Comparison of ENCODE assay signal across 24 mouse cellular contexts in the genomic region with DNA sequence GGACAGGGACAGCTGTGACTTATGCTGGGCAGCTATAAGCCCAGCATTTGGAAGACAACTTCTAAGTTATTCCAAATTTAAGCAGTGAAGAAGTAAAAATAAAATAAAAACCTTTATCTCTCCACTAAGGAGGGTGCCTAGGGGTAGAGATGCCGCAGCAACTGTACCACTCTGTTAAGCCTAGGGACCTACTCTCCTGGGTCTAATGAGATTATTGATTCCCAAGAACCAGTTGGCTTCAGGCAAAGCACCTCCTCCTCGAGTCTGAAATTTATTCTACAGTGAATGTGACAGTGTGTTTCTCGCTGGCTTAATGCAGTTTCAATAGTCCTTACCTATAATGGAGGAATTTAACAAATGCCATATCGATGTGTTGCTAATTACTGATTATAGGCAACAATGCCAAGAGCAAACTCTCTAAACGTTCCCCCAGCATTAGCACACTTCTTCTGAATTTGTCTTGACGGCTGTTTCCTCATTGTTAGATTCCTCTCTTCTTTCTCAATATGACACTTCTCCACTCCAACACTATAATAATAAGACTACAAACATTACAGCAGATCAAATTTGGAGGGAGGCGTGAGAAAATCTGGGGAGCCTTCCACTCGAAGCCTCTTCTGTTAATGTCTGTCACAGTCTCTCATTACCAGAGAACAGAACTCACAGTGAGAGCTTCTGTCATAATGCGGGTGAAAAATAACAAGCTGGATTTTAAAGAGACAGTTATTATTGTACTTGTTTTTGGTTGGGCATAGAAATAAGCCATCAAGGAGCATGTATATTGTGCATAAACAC.
DNase-seq lines count a peak whose midpoint lies in the region; ATAC-seq and TF ChIP-seq lines count a peak whose summit lies in the region.
"Had no signal": no experiment of that assay in that cellular context is flagged by ENCODE, and none has a peak within 500 bp of the region (broad histone marks: within the 10 kb centered on the region; RNA-seq: fewer than 3 reads in every experiment).

No protein-coding gene starts in this region.

- 0 out of 2 replicates have a peak, but pooled peaks have one; percentile 15 for ATAC-seq in forebrain, embryonic 14.5 days
- peak; percentile 67; the same call in 1 of the 2 replicates for ATAC-seq in forebrain, postnatal 0 days

- no peaks in the 10 kb centered on the region for H3K36me3 ChIP-seq in forebrain, embryonic 14.5 days (ENCODE audit: control insufficient read depth, insufficient read depth, low read length)
- no peaks in the 10 kb centered on the region for H3K36me3 ChIP-seq in forebrain, postnatal 0 days (ENCODE audit: insufficient read depth)
- H3K36me3 ChIP-seq: embryonic facial prominence, embryonic 10.5 days; hindbrain, embryonic 12.5 days; limb, embryonic 10.5 days; liver, embryonic 15.5 days; lung, embryonic 15.5 days; neural tube, embryonic 12.5 days; stomach, embryonic 15.5 days had no signal

- H3K4me3 ChIP-seq in layer of hippocampus, adult 2 months: no peak overlapping the region
- no peak overlapping the region for H3K4me3 ChIP-seq in forebrain, embryonic 14.5 days (ENCODE audit: low read depth, low read length)
- H3K4me3 ChIP-seq in forebrain, postnatal 0 days (ENCODE audit: low read depth, low read length): no peak overlapping the region
- H3K4me3 ChIP-seq: embryonic facial prominence, embryonic 10.5 days; hindbrain, embryonic 12.5 days; left cerebral cortex, adult 2 months; limb, embryonic 10.5 days; liver, embryonic 15.5 days; lung, embryonic 15.5 days; megakaryocyte, embryonic 14.5 days; neural tube, embryonic 12.5 days; stomach, embryonic 15.5 days had no signal

- H3K4me1 ChIP-seq in forebrain, embryonic 14.5 days (ENCODE audit: control insufficient read depth, insufficient read depth, low read length): 0 out of 2 replicates have a peak, but pooled peaks cover 3% of the 10 kb centered on the region
- peaks cover 3% of the 10 kb centered on the region; the same call in 1 of the 2 replicates for H3K4me1 ChIP-seq in forebrain, postnatal 0 days (ENCODE audit: insufficient read depth)
- H3K4me1 ChIP-seq: hindbrain, embryonic 12.5 days; lung, embryonic 15.5 days; neural tube, embryonic 12.5 days had no signal

- 33% methylated on average over 9 of the region's 9 CpGs for WGBS in forebrain, embryonic 14.5 days
- WGBS in forebrain, postnatal 0 days: 26% methylated on average over 9 of the region's 9 CpGs

- no peak for TF ChIP-seq CTCF in layer of hippocampus, adult 2 months (conservative IDR thresholded peaks at IDR 0.05)
- no peak for TF ChIP-seq CTCF in forebrain, postnatal 0 days (IDR thresholded peaks at IDR 0.05; ENCODE audit: low read depth)

- peak in 1 of 2 experiments; percentile 60 for DNase-seq in layer of hippocampus, adult 2 months (ENCODE audit: low spot score in 2 of 2)
- no peak for DNase-seq in layer of hippocampus, postnatal 36 days
- DNase-seq in forebrain, embryonic 14.5 days (ENCODE audit: low spot score): no peak
- DNase-seq in forebrain, postnatal 0 days: peak; percentile 37
- DNase-seq in retina, embryonic 14.5 days (ENCODE audit: low spot score): peak; percentile 34
- DNase-seq in left cerebral cortex, adult 8-10 months (ENCODE audit: low spot score in 2 of 2): no peak
- no peak for DNase-seq in adrenal gland, postnatal 25 days
- DNase-seq: adrenal gland, adult 2 months; cerebellum, adult 2 months; gastrocnemius, postnatal 25 days; kidney, adult 2 months; kidney, postnatal 10 days; liver; lung, postnatal 36 days; thymus, adult 2 months had no signal

- H3K27me3 ChIP-seq in forebrain, embryonic 14.5 days (replicated peaks; ENCODE audit: control insufficient read depth, insufficient read depth, low read length): no peaks in the 10 kb centered on the region
- H3K27me3 ChIP-seq in forebrain, postnatal 0 days (ENCODE audit: insufficient read depth, low read length): no peaks in the 10 kb centered on the region
- H3K27me3 ChIP-seq: hindbrain, embryonic 12.5 days; liver, embryonic 15.5 days; lung, embryonic 15.5 days; megakaryocyte, embryonic 14.5 days; neural tube, embryonic 12.5 days; stomach, embryonic 15.5 days had no signal

- no peaks in the 10 kb centered on the region for H3K9me3 ChIP-seq in forebrain, embryonic 14.5 days (replicated peaks; ENCODE audit: control insufficient read depth, low read length)
- H3K9me3 ChIP-seq in forebrain, postnatal 0 days (ENCODE audit: low read length): no peaks in the 10 kb centered on the region
- H3K9me3 ChIP-seq: embryonic facial prominence, embryonic 10.5 days; hindbrain, embryonic 12.5 days; limb, embryonic 10.5 days; liver, embryonic 15.5 days; lung, embryonic 15.5 days; megakaryocyte, embryonic 14.5 days; neural tube, embryonic 12.5 days; stomach, embryonic 15.5 days had no signal

- H3K4me2 ChIP-seq in forebrain, embryonic 14.5 days (ENCODE audit: low read length): no peak overlapping the region
- no peak overlapping the region for H3K4me2 ChIP-seq in forebrain, postnatal 0 days (ENCODE audit: low read depth)
- H3K4me2 ChIP-seq: hindbrain, embryonic 12.5 days; liver, embryonic 15.5 days; lung, embryonic 15.5 days; neural tube, embryonic 12.5 days; stomach, embryonic 15.5 days had no signal

- peak overlapping the region; percentile 73 for H3K27ac ChIP-seq in layer of hippocampus, adult 2 months
- H3K27ac ChIP-seq in forebrain, embryonic 14.5 days (ENCODE audit: low read depth, low read length): no peak overlapping the region
- no peak overlapping the region for H3K27ac ChIP-seq in forebrain, postnatal 0 days (ENCODE audit: low read depth, low read length)
- H3K27ac ChIP-seq: embryonic facial prominence, embryonic 10.5 days; hindbrain, embryonic 12.5 days; left cerebral cortex, adult 2 months; limb, embryonic 10.5 days; liver, embryonic 15.5 days; lung, embryonic 15.5 days; neural tube, embryonic 12.5 days; stomach, embryonic 15.5 days had no signal

- no peak overlapping the region for H3K9ac ChIP-seq in forebrain, embryonic 14.5 days (ENCODE audit: low read length)
- no peak overlapping the region for H3K9ac ChIP-seq in forebrain, postnatal 0 days
- H3K9ac ChIP-seq: hindbrain, embryonic 12.5 days; liver, embryonic 15.5 days; lung, embryonic 15.5 days; neural tube, embryonic 12.5 days; stomach, embryonic 15.5 days had no signal

Comparison
In these comparisons a context has a peak if more than half of its experiments do, and no peak if none do; other contexts are left out.
1. DNase-seq: peak in forebrain, postnatal 0 days (single experiment) and retina, embryonic 14.5 days (single experiment); none in layer of hippocampus, postnatal 36 days (0 of 2), forebrain, embryonic 14.5 days (single experiment), left cerebral cortex, adult 8-10 months (0 of 2) and adrenal gland, postnatal 25 days (single experiment).